Mouse (Mus musculus): ENCODE measurements at regions not wholly inside any gene's neighbourhood (a gene's known extent, or its start where the extent isn't known, plus 50 kb on each side); places are given as distances from the start of the nearest gene placed in this dataset.

DNA sequence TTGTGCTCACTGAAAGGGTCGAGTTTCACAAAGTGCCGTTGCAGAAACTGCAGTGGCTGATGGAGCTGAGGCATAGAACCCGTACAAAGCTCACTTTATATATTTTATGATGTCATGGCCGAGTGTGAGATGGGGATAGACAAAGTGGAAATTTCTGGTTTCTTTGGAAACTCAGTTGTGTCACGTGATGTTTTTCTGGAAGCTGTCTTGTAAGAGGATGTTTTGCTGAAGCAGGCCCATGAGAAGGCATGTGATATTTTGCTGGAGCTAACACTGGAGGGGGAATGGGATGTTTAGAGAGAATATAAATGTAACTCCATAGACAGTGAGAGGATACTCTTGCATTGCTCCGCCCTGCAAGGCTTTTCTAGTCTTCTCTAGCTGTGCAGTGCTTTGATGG, 311.7 kb downstream of the Tmem132b start:
- DNase-seq (ENCODE audit: low read depth, low spot score): no peak

DNA sequence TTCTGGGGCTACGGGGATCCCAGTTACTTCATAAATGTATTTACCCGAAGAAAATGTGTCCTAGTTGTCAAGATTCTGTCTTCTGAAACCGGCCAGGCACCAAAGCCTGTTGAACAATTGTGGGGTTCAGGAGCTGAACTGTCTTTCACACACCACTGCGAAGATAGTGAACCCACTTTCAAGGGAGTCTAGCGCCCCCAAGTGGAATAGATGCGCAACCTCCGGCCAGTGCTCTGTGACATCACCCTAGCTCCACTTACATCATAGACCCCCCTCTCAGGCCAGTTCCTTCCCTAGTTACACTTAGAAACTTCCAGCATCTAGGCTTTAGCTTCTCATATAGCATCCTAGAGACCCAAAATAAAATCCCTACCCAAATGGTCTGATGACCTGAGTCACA, 318.1 kb downstream of the Tmem132b start:
- DNase-seq (ENCODE audit: low read depth, low spot score): no peak

DNA sequence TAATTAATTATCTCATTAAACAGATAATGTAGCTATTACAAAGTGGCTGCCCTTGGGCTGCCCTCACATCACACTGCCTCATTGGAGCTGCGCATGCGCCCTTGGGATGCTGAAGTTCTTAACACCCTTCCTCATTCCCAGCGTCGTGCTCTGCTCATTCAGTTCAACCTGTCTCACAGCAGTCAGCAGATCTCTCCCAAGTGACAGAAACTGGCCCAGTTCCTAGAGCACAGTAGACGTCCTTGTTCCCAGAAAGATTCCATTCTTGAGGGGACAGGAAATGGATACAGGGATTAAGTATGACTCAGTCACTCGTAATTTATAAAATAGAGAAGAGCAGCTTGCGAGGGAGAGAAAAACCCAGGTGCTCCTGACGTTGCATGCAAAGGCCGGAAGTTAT, 344.7 kb downstream of the Tmem132b start:
- DNase-seq (ENCODE audit: low read depth, low spot score): no peak

DNA sequence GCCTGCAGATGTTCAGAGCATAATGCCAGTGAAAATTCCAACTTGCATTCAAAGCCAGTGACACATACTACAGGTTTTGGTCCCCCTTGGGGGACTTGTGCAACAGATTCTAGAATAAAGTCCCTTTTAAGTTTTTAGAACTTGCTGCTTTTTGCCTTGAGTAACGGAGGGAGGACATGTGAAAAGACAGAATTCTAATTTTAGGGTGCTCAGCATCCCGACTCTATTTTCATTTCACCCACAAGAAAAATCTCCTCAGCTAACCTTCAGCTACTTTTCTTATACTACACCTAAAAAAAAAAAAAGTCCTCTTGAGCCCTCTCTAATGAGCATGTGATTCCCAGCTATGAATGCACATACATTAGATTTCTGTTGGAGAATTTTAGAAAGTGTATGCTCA, 357.3 kb downstream of the Tmem132b start:
- DNase-seq (ENCODE audit: low read depth, low spot score): no peak

DNA sequence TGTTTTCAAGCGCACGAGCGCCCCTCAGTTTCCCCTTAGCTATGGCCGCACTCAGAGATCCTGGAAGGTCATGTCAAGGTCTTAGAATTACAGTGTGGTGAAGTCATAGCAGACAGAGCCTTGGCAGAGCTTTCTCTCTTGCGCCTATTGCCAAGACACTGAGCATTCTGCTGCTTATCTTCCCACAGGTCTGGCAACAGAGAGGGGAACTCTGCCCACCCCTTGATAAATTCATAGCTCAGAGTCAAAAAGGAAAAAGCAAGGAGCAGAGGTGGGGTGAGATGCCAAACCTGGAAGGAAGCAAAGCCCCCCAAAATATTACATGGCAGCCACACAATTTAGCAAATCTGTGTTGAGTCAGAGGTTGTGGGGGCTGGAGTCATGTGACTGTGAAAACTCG, 362.3 kb downstream of the Tmem132b start:
- DNase-seq (ENCODE audit: low read depth, low spot score): no peak

DNA sequence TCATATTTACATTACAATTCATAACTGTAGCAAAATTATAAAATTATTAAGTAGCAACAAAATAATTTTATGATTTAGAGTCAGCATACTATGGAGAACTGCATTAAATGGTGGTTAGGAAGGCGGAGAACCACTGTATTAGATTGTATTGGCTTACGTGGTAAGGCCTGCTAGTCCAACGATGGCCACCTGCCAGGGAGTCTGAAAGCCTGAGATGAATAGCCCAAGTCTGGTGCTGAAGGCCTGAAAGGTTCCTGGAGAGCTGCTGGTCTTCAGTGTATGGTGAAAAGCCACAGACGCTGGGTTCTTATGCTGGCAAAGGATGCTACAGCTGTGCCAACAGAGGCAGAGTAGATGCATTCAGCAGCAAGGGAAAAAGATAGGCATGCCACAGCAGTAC, 370.5 kb downstream of the Tmem132b start:
- no peak for DNase-seq (ENCODE audit: low read depth, low spot score)

DNA sequence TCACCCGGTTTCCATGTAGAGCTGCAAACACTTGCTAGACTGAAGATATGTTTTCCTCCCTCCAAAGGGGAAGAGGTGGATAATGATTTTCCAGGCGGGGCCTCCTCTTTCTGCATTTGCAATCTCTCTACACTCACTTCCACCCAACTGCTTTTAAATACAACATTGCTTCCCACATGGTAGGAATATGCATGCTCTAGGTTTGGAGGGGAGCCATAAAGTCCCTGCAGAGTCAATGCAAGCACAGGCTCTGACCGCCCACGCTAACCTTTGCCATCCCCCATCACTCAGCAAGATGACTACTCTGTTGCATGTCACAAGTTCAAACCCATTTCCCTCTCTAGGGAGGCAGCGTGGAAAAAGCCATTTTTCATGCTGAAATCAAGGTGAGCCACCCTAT, 372.9 kb downstream of the Tmem132b start:
- no peak for DNase-seq (ENCODE audit: low read depth, low spot score)

DNA sequence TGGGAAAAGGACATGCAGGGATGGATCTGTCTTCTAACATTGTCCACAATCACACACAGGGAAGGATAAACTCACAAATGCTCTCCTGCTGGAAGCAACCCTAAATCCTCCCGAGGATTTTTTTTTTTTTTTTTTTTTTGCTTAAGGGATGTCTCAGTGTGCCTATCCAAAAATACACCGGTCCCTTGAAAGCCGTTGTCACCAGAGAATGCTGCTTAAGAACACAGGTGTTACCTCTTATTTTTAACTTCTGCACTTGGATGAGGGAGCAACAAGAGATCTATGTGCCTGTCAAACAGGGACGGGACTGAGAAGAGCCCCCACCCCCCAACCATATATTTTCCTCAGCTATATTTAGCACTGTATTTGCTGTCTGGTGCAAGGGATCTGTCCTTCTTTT, 375.8 kb downstream of the Tmem132b start:
- DNase-seq (ENCODE audit: low read depth, low spot score): no peak

DNA sequence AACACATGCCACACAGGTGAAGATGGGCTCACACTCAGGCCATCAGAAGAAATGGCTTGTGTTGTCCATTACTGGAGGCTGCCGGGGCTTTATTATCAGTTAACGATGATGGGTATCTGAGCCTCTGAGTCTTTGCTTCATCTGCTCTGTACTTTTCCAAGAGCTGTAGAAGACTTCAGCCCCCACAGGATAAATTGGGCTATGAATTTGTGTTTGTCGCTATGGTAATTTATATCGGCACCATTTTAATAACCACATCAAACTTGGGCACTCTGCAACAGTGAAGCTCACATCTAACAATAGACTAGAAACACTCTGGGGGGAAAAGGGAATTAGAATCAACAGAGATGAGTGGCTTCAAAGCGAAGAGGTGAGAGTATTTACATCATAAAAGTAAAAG, 376.3 kb downstream of the Tmem132b start:
- DNase-seq (ENCODE audit: low read depth, low spot score): no peak

DNA sequence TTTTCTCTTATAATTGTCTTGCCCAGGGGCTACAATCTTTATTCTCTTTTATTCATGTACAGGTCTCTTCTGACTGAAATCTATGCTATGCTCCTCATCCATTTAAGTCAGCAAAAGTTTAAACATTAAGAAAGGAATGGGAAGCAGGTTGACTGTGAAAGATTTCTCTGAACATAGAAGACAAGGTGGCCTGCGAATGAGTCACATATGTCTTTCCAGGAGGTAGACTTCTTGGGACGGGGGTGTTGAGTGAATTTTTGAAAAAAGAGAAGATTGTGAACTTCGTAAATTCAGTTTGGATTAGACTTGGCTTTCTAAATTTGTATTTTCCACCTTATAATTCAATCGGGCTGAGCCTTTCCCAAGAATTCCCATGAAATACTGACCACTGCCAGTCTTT, 384.3 kb downstream of the Tmem132b start:
- DNase-seq (ENCODE audit: low read depth, low spot score): no peak

DNA sequence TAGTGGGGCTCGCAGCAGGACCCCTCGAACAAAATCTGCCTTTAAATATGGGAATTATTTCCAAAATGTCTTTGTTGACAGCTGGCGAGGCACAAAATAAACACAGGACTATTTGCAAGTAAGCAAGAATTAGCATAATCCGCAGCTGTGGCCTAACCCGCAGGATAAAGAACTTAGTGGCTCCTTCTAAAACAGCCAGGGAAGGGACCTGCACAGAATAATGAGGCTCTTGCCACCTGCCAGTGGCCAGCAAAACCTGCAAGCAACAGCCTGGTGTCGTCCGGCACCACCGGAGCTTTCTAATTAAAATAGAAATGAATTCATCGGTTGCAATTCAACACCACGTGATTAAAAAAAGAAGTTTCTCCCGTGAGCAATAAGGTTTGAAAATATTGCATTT, 389.4 kb downstream of the Tmem132b start:
- no peak for DNase-seq (ENCODE audit: low read depth, low spot score)

DNA sequence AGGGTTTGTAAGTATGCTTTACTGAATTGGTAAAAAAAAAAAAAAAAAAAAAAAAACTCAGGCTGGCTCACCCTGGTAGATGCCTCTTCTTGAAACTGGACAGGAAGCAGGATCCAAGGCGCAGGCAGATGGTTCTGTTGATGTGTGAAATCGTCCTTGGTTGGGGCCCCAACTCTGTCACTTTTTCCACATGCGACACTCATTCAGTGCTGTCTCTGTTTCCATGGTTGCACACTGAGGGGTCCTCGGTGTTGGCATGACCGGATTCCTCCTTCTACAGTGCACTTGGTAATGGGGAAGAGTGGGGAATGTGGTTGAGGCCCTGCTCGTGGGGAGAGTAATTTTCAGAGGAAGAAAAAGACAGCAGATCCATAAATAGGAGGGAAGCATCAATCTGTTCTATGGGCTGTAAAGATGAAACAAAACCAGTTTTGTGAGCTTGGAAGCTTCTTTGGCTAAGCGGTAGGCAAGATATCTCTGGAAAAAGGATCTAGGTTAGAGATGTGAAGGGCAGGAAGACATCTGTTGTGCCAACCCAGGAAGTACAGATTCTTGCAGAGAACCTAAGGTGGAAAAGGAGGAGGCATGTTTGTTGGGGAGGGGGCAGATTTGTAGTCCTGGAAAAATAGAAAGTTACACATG, 394.4 kb downstream of the Tmem132b start:
- DNase-seq (ENCODE audit: low read depth, low spot score): no peak

DNA sequence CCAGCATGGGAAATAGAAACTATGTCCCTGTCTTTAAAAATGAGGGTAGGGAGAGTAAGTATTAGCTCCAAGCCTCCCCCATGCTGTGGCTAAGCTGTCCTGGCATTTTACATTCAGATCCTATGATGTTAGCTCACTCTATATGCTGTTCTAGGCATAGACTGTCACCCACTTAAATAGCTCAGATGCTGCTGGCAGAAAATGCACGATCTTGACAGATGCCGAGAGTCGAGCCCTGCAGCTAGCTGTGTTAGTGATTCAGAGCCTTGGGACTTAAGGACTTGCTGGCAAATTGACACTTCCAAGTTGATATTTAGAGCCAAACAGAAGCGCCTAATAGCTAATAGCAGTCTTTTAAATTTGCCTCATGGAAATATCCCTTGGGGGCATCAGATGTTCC, 399.9 kb downstream of the Tmem132b start:
- no peak for DNase-seq (ENCODE audit: low read depth, low spot score)

DNA sequence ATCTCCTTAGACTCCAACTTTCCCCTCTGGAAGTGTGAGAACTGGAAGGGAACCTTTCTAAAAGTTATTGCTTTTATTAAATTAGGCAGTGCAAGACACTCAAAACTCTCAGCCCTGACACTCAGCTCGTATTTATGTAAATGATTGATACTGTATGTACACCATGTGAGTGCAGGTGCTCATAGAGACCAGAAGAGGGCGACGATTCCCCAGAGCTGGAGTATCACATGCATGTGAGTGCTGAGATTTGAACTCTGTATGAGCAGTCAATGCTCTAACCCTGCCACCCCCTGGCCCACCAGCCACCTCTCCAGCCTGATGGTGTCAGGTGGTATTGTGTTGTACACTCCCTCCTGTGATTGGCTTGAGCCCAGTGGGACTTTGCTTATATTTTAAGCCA, 407.8 kb downstream of the Tmem132b start:
- DNase-seq (ENCODE audit: low read depth, low spot score): no peak

DNA sequence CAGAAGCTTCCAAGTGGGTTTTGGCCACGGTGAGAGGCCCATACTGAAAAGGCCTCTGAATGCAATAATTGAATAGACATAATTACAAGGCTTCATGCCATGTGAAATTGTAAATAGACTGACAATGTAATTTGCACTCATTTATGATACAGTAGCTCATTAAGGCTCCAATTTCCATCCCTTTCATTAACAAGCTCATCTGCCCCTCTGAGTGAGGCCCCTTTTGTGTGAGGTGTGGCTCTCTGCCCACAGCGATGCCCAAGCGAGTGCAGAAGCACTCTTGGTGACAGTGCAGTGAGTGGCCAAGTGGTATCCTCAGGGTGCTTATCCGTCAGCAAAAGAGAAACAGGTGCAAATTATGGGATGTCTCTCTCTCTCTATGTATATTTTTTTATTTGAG, 415.2 kb downstream of the Tmem132b start:
- no peak for DNase-seq (ENCODE audit: low read depth, low spot score)

DNA sequence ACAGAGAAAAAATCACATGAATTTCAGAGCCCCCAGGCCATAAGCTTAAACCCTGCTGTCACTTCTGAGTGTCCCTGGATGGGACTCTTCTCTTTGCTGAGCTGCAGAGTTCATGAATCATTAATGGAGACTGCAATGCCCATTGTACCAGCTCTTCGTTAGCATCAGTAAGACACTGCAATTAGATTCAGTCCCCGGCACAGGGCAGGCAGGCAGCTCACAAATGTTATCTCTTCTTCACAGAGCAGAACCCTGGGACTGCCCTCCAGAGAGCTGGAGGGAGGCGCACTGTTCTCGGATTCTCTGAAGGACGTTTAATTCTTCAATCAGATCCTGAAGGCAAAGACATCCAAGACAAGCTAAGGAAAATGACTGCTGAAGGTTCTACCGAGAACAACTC, 420.1 kb downstream of the Tmem132b start:
- DNase-seq (ENCODE audit: low read depth, low spot score): no peak

DNA sequence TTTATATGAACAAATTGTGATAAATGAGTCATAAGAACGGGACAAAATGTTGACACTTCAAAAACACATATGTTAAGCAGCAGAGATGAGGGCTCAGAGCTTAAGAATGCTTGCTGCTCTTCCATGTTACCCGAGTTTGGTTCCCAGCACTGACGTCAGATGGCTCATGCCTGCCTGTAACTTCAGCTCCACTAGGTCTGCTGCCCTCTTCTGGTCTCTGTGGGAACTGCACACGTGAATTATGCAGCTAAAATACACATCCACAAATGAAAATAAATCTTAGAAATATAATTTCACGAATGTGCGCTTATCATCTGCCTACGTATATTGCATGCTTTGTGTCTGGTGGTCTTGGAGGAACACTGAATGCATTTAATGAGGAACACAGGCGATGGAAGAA, 432.5 kb downstream of the Tmem132b start:
- peak; percentile 2 for DNase-seq (ENCODE audit: low read depth, low spot score)

DNA sequence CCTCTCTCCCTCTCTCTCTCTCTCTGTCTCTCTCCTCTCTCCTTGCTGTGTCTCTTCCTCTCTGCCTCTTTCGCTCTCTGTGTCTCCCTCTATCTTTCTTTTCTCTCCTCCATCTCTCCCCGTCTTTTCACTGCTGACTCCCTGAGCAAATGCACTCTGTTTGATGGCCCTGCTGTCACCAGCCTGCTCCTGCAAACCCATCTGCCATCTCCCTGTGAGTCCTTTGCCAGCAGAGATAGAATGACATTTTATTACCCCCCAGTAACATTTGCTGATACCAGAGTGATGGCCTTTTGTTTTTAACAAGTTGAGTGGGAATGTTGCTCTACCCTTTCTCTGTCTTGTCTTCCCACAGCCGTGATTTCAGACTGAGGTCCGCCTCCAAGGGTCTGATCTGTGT, 436.6 kb downstream of the Tmem132b start:
- no peak for DNase-seq (ENCODE audit: low read depth, low spot score)

DNA sequence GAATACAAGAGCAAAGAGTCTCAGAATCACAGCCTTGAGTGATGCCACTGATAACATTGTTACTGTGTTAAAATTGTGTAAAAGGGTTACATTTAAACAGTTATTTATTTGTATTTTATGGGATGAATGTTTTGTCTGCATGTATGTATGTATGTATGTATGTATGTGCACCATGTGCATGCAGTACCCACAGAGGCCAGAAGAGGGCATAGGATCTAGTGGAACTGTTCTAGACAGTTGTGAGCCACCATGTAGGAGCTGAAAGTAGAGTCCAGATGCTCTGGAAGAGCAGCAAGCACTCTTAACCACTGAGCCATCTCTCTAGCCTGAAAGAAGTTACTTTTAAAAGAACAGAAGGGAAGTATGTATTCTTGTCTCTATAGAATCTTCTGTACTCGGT, 442.5 kb downstream of the Tmem132b start:
- DNase-seq (ENCODE audit: low read depth, low spot score): no peak

DNA sequence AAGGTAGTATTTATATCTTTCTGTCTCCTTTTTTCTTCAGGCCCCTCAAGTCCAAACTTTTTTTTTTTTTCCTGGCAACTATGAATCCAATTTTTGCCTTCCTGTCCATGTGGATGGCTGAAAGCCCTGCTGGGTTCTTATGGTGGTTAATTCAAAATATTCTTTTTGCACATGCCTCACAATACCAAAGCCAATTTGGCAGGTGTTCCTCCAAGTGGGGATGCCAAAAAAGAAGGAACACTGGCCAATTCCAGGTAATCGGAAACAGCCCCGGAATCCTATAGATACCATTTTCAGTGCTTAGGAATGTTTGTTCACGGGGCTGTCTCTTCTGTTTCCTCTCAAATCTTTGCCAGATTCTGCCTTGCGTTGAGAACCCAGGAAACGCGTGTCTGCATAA, 448.2 kb downstream of the Tmem132b start:
- DNase-seq (ENCODE audit: low read depth, low spot score): no peak

DNA sequence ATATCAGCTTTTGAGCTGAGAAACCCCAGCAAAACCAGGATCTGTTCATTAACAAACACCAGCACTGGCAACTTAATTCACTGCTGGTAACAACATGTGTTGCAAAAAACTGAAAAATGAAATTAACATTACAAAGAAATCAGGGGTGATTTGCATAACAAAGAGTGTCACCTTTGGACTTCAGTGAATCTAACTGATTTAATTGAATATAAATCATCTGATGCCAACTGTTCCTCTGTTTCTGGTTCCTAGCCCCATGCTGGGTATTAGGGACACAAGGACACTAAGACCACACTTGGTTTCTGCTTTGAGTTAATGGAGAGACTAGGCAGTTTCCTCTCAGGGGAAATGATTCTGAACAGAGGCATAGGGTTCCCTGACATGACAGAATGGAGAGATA, 453.8 kb downstream of the Tmem132b start:
- DNase-seq (ENCODE audit: low read depth, low spot score): no peak

DNA sequence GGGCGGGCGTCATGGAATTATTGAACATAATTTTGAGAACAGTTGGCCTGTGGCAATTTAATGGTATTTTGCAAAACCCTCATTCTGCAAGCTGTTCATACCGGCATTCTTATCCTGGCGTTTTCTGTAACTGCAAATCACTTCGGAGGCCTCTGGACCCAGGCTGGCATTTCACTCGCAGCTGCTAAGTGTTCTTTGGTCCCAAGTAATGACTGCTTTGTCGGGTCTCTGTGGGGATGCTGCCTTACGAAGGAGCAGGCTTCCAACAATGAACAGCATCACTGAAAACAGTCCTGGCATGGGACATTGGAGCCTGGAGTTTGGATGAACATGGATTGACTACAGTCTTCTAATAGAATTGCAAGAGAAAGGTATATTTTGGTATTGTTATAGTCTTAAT, 465.6 kb downstream of the Tmem132b start:
- DNase-seq (ENCODE audit: low read depth, low spot score): no peak

DNA sequence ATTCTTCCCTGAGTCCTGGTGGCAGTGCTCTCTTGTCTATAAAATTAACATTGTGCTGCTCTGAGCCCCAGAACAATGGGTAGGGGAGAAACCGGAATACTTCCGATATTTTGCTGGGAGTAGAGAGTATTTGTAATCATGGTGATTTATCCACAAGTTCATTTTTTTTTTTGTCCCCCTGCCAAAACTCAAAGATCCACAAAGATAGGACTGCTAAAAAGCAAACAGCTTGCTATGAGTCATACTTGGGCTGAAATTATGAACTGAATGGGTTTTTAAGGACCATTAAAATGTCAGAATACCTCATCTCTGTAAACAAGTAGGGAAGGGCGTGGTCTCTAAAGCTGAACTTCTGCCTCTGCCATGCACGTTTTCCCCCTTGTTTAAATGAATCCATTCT, 476.3 kb downstream of the Tmem132b start:
- no peak for DNase-seq (ENCODE audit: low read depth, low spot score)

DNA sequence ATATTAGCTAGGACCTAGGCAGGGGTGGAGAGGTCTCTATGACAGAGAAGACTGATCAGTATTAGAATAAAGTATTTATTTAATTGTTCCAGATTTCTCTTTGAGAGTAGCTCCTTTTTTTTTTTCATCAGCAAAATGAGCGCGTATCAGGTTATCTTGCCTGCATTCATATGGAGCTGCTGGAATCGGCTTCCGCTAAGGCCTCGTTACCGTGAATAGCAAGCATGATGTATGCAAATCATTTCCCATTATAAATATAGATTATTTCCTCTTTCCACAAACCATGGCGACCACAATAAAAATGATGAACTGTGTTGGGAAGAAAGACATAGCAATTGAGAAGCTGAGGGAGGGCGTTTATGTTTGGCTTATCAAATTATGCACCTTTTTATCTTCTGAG, 476.7 kb downstream of the Tmem132b start:
- DNase-seq (ENCODE audit: low read depth, low spot score): no peak

All from CD4-positive, CD25-positive, alpha-beta regulatory T cell, adult 2 months (primary cell).